Mouse (Mus musculus): ENCODE measurements around the gene Camp. TPM values are rescaled to one million over a fixed set of nuclear protein-coding genes. Genes with fewer than 3 reads are reported as not detected.
"Not testable (repeated sequence)": the region's sequence is repeated elsewhere in the genome, so short reads cannot be mapped to it uniquely, and the experiment has no call there.

The Camp gene
- total and polyA plus RNA-seq, 2 experiments from 2014 or later = 0.21 to 1.3 TPM

- H3K4me3 ChIP-seq (ENCODE audit: low read length) = no peak overlapping the region
- 0 out of 2 replicates have a peak overlapping the region, but pooled peaks have one; percentile 2 for H3K9ac ChIP-seq (replicated peaks; ENCODE audit: low read length)
- H3K36me3 ChIP-seq (ENCODE audit: insufficient read depth, low read length) = no peaks in the 10 kb centered on the region
- H3K27me3 ChIP-seq (ENCODE audit: insufficient read depth, low read length) = no peaks in the 10 kb centered on the region
- WGBS = 20% methylated on average over 7 of the region's 7 CpGs
- no peak overlapping the region for H3K4me2 ChIP-seq (ENCODE audit: low read depth, low read length)
- no peak for TF ChIP-seq CTCF (IDR thresholded peaks at IDR 0.05; ENCODE audit: low read depth)
- H3K4me1 ChIP-seq (ENCODE audit: insufficient read depth, low read length) = no peaks in the 10 kb centered on the region
- peak overlapping the region; percentile 22; the same call in 1 of the 2 replicates for H3K27ac ChIP-seq
- DNase-seq (ENCODE audit: low spot score) = peak; percentile 40
- ATAC-seq = peak; percentile 64
- H3K9me3 ChIP-seq (ENCODE audit: low read length) = no peaks in the 10 kb centered on the region
These were observed 36.0 kb downstream of the Camp start for GRCm38 (mm10) chr9:109813424-109813823.

GRCm38 (mm10) chr9:109811980-109812379, 37.4 kb downstream of the Camp start, which contains the start of gene Spink8:
TSS of gene Spink8 (plus strand) at chr9:109812280.
- Histone ChIP-seq H3K27me3 (ENCODE audit: insufficient read depth, low read length) (no peaks in the 10 kb centered on the region), H3K4me1 (ENCODE audit: insufficient read depth, low read length) (no peaks in the 10 kb centered on the region), H3K4me2 (ENCODE audit: low read depth, low read length) (no peak within 1 kb of the TSS), H3K36me3 (ENCODE audit: insufficient read depth, low read length) (no peaks in the 10 kb centered on the region), H3K9me3 (ENCODE audit: low read length) (no peaks in the 10 kb centered on the region), H3K4me3 (ENCODE audit: low read length) (no peak within 1 kb of the TSS), H3K27ac (no peak within 1 kb of the TSS), H3K9ac (replicated peaks; ENCODE audit: low read length) (no peak within 1 kb of the TSS)
- no peak for TF ChIP-seq CTCF (IDR thresholded peaks at IDR 0.05; ENCODE audit: low read depth)
- DNase-seq (ENCODE audit: low spot score) (no peak), ATAC-seq (no peak)
- WGBS = 29% methylated on average over 1 of the region's 1 CpGs

- H3K27me3 ChIP-seq (ENCODE audit: insufficient read depth, low read length) = no peaks in the 10 kb centered on the region
- no peak overlapping the region for H3K9ac ChIP-seq (replicated peaks; ENCODE audit: low read length)
- no peak overlapping the region for H3K27ac ChIP-seq
- no peak for DNase-seq (ENCODE audit: low spot score)
- no peak overlapping the region for H3K4me3 ChIP-seq (ENCODE audit: low read length)
- H3K4me1 ChIP-seq (ENCODE audit: insufficient read depth, low read length) = no peaks in the 10 kb centered on the region
- ATAC-seq = no peak
- H3K4me2 ChIP-seq (ENCODE audit: low read depth, low read length) = no peak overlapping the region
- no peaks in the 10 kb centered on the region for H3K36me3 ChIP-seq (ENCODE audit: insufficient read depth, low read length)
- no peak for TF ChIP-seq CTCF (IDR thresholded peaks at IDR 0.05; ENCODE audit: low read depth)
- no peaks in the 10 kb centered on the region for H3K9me3 ChIP-seq (ENCODE audit: low read length)
- WGBS = 68% methylated on average over 3 of the region's 3 CpGs
These were observed 41.5 kb downstream of the Camp start for GRCm38 (mm10) chr9:109807898-109808297.

- no peak for DNase-seq (ENCODE audit: low spot score)
- TF ChIP-seq CTCF (IDR thresholded peaks at IDR 0.05; ENCODE audit: low read depth) = no peak
- no peaks in the 10 kb centered on the region for H3K4me1 ChIP-seq (ENCODE audit: insufficient read depth, low read length)
- no peak overlapping the region for H3K4me2 ChIP-seq (ENCODE audit: low read depth, low read length)
- no peak overlapping the region for H3K9ac ChIP-seq (replicated peaks; ENCODE audit: low read length)
- no peak overlapping the region for H3K4me3 ChIP-seq (ENCODE audit: low read length)
- ATAC-seq = no peak
- no peaks in the 10 kb centered on the region for H3K27me3 ChIP-seq (ENCODE audit: insufficient read depth, low read length)
- no peak overlapping the region for H3K27ac ChIP-seq
- H3K9me3 ChIP-seq (ENCODE audit: low read length) = no peaks in the 10 kb centered on the region
- H3K36me3 ChIP-seq (ENCODE audit: insufficient read depth, low read length) = no peaks in the 10 kb centered on the region
- WGBS = 89% methylated on average over 2 of the region's 2 CpGs
These were observed 42.6 kb downstream of the Camp start for GRCm38 (mm10) chr9:109806695-109807293.

GRCm38 (mm10) chr9:109806260-109806659, 43.2 kb downstream of the Camp start:
- Histone ChIP-seq H3K27ac (no peak overlapping the region), H3K4me2 (ENCODE audit: low read depth, low read length) (no peak overlapping the region), H3K4me3 (ENCODE audit: low read length) (no peak overlapping the region), H3K36me3 (ENCODE audit: insufficient read depth, low read length) (no peaks in the 10 kb centered on the region), H3K27me3 (ENCODE audit: insufficient read depth, low read length) (no peaks in the 10 kb centered on the region), H3K9me3 (ENCODE audit: low read length) (no peaks in the 10 kb centered on the region), H3K9ac (replicated peaks; ENCODE audit: low read length) (no peak overlapping the region), H3K4me1 (ENCODE audit: insufficient read depth, low read length) (no peaks in the 10 kb centered on the region)
- 38% methylated on average over 1 of the region's 1 CpGs for WGBS
- DNase-seq (ENCODE audit: low spot score) = no peak
- no peak for ATAC-seq
- TF ChIP-seq CTCF (IDR thresholded peaks at IDR 0.05; ENCODE audit: low read depth) = no peak

GRCm38 (mm10) chr9:109805596-109805995, 43.8 kb downstream of the Camp start:
- 77% methylated on average over 2 of the region's 2 CpGs for WGBS

GRCm38 (mm10) chr9:109798051-109798450, 51.4 kb downstream of the Camp start:
- H3K27me3 ChIP-seq (ENCODE audit: insufficient read depth, low read length) = no peaks in the 10 kb centered on the region
- H3K36me3 ChIP-seq (ENCODE audit: insufficient read depth, low read length) = no peaks in the 10 kb centered on the region
- TF ChIP-seq CTCF (IDR thresholded peaks at IDR 0.05; ENCODE audit: low read depth) = peak; percentile 64
- H3K4me3 ChIP-seq (ENCODE audit: low read length) = no peak overlapping the region
- no peaks in the 10 kb centered on the region for H3K4me1 ChIP-seq (ENCODE audit: insufficient read depth, low read length)
- no peak overlapping the region for H3K9ac ChIP-seq (replicated peaks; ENCODE audit: low read length)
- WGBS = 95% methylated on average over 1 of the region's 1 CpGs
- DNase-seq (ENCODE audit: low spot score) (peak; percentile 21), ATAC-seq (no peak)
- H3K9me3 ChIP-seq (ENCODE audit: low read length) = no peaks in the 10 kb centered on the region
- no peak overlapping the region for H3K27ac ChIP-seq
- H3K4me2 ChIP-seq (ENCODE audit: low read depth, low read length) = no peak overlapping the region

More at GRCm38 (mm10) chr9:109805596-109805995, 43.8 kb downstream of the Camp start:
- not testable (repeated sequence) for H3K9me3 ChIP-seq (ENCODE audit: low read length); ATAC-seq; H3K4me3 ChIP-seq (ENCODE audit: low read length); H3K9ac ChIP-seq (replicated peaks; ENCODE audit: low read length); H3K36me3 ChIP-seq (ENCODE audit: insufficient read depth, low read length); H3K4me2 ChIP-seq (ENCODE audit: low read depth, low read length); DNase-seq (ENCODE audit: low spot score); H3K27ac ChIP-seq; H3K27me3 ChIP-seq (ENCODE audit: insufficient read depth, low read length); H3K4me1 ChIP-seq (ENCODE audit: insufficient read depth, low read length)

Small RNA genes within 50 kb of the gene (microRNA-seq; reads per million reads assigned to microRNA genes)
- 0.53 to 0.72 reads per million in 2 experiments for gene Mir7089

Other genes starting within 250 kb of the Camp start
- not detected in 2 replicates for gene Fbxw24, start 223.6 kb downstream of the Camp start, total RNA-seq (2014; rRNA removed)
- not detected in 2 replicates for gene Fbxw24, start 223.6 kb downstream of the Camp start, polyA plus RNA-seq (2015; fragmentation: Nextera tagmentation; extraction: Ambion mirVana)
- 0.16 TPM in 1 of 2 replicates, not detected in the other for gene Fbxw25, start 185.0 kb downstream of the Camp start, total RNA-seq (2014; rRNA removed)
- gene Fbxw25, start 185.0 kb downstream of the Camp start, polyA plus RNA-seq (2015; fragmentation: Nextera tagmentation; extraction: Ambion mirVana) = not detected in 2 replicates
- gene Fbxw18, start 146.9 kb downstream of the Camp start, total RNA-seq (2014; rRNA removed) = 0.29 TPM in 1 of 2 replicates, not detected in the other
- 0.11 and 0.19 TPM in 2 replicates for gene Fbxw18, start 146.9 kb downstream of the Camp start, polyA plus RNA-seq (2015; fragmentation: Nextera tagmentation; extraction: Ambion mirVana)
- gene Fbxw26, start 103.5 kb downstream of the Camp start, total RNA-seq (2014; rRNA removed) = 0.10 TPM in 1 of 2 replicates, not detected in the other
- gene Fbxw26, start 103.5 kb downstream of the Camp start, polyA plus RNA-seq (2015; fragmentation: Nextera tagmentation; extraction: Ambion mirVana) = not detected in 2 replicates
- not detected in 2 replicates for gene Fbxw27, start 58.9 kb downstream of the Camp start, total RNA-seq (2014; rRNA removed)
- gene Fbxw27, start 58.9 kb downstream of the Camp start, polyA plus RNA-seq (2015; fragmentation: Nextera tagmentation; extraction: Ambion mirVana) = not detected in 2 replicates
- not detected in 2 replicates for gene Spink8, start 37.3 kb downstream of the Camp start, total RNA-seq (2014; rRNA removed)
- 0.24 TPM in 1 of 2 replicates, not detected in the other for gene Spink8, start 37.3 kb downstream of the Camp start, polyA plus RNA-seq (2015; fragmentation: Nextera tagmentation; extraction: Ambion mirVana)
- 30.8 and 43.1 TPM in 2 replicates for gene Nme6, start 16.9 kb downstream of the Camp start, total RNA-seq (2014; rRNA removed)
- gene Nme6, start 16.9 kb downstream of the Camp start, polyA plus RNA-seq (2015; fragmentation: Nextera tagmentation; extraction: Ambion mirVana) = 47.2 and 52.9 TPM in 2 replicates
- 11.0 and 12.4 TPM in 2 replicates for gene Cdc25a, start 26.0 kb upstream of the Camp start, total RNA-seq (2014; rRNA removed)
- gene Cdc25a, start 26.0 kb upstream of the Camp start, polyA plus RNA-seq (2015; fragmentation: Nextera tagmentation; extraction: Ambion mirVana) = 8.1 and 10.4 TPM in 2 replicates
- 247 and 254 TPM in 2 replicates for gene Map4, start 81.8 kb upstream of the Camp start, total RNA-seq (2014; rRNA removed)
- gene Map4, start 81.8 kb upstream of the Camp start, polyA plus RNA-seq (2015; fragmentation: Nextera tagmentation; extraction: Ambion mirVana) = 196 and 207 TPM in 2 replicates

Measured in hindbrain, postnatal 0 days (tissue).